Mouse (Mus musculus) thymus, adult 2 months (tissue): ENCODE data around the gene Slc38a2. TPM values are rescaled to one million over a fixed set of nuclear protein-coding genes. Genes with fewer than 3 reads are reported as not detected.
A peak's percentile ranks its signal among the peaks of the same experiment; 100 is the strongest.

Experiments used
- DNase-seq: peaks from one replicate; pipeline ENCODE4 v3.0.0; 2021
- H3K27ac ChIP-seq: fragments of 200-500 bp; 2 replicates; pipeline ENCODE4 v1.5.1; 2012; ENCODE audit warnings: low read length, control low read depth; ENCODE audit not compliant: control insufficient read depth, insufficient read depth
- H3K27me3 ChIP-seq: fragments of 200-500 bp; 2 replicates; pipeline ENCODE4 v1.6.1; 2012; ENCODE audit warnings: mild to moderate bottlenecking, low read length, moderate library complexity, mixed read lengths; ENCODE audit not compliant: control insufficient read depth, insufficient read depth
- H3K36me3 ChIP-seq: fragments of 200-500 bp; 2 replicates; pipeline ENCODE4 v1.6.1; 2012; ENCODE audit warnings: mild to moderate bottlenecking, low read length, moderate library complexity; ENCODE audit not compliant: control insufficient read depth, insufficient read depth
- H3K4me1 ChIP-seq: fragments of 200-500 bp; replicated peaks from 2 replicates; pipeline ENCODE4 v1.6.1; 2012; ENCODE audit warnings: low read length; ENCODE audit not compliant: control insufficient read depth, insufficient read depth
- H3K4me3 ChIP-seq: fragments of 200-500 bp; 2 replicates; pipeline ENCODE4 v1.5.1; 2012; ENCODE audit warnings: mild to moderate bottlenecking, low read length, control low read depth, moderate library complexity; ENCODE audit not compliant: control insufficient read depth, insufficient read depth
- CTCF ChIP-seq: fragments of 200-500 bp; IDR thresholded peaks from 2 replicates; pipeline ENCODE4 v1.5.1; 2012; ENCODE audit warnings: mild to moderate bottlenecking, control low read depth, low read length, moderate library complexity, borderline replicate concordance; ENCODE audit not compliant: control insufficient read depth, poor library complexity, insufficient read depth; ENCODE audit errors: extremely low read depth
- POLR2A ChIP-seq: fragments of 200-500 bp; IDR thresholded peaks from 2 replicates; pipeline ENCODE4 v1.6.1; 2012; ENCODE audit warnings: mild to moderate bottlenecking, low read length, control low read depth, moderate library complexity; ENCODE audit not compliant: control insufficient read depth, poor library complexity, insufficient read depth; ENCODE audit errors: extremely low read depth
- WGBS: fragments of 180-500 bp; shearing (Covaris S2); methylation state at CpG from one replicate; pipeline ENCODE4 v1.1.7; 2018; 5-methylcytosine and 5-hydroxymethylcytosine counted together
- polyA plus RNA-seq: library from polyadenylated mRNA; depleted of rRNA; stranded (reverse); fragments of >200 nt; gene quantifications from 2 replicates; pipeline ENCODE4 v1.2.3, GENCODE M21; 2012

Slc38a2 gene
- polyA plus RNA-seq, 1 experiment, result 105 TPM

- Histone ChIP-seq H3K27ac (no peak overlapping the region), H3K36me3 (no peaks in the 10 kb centered on the region), H3K4me3 (no peak overlapping the region), H3K27me3 (no peaks in the 10 kb centered on the region), H3K4me1 (peaks cover 36% of the 10 kb centered on the region)
- WGBS, result 94% methylated on average over 14 of the region's 14 CpGs
- no peak for DNase-seq
- TF ChIP-seq POLR2A, result no peak
- no peak for TF ChIP-seq CTCF
These were observed 41.3 kb downstream of the Slc38a2 start for GRCm38 (mm10) chr15:96658275-96658602.

GRCm38 (mm10) chr15:96657576-96658274 lies 41.8 kb downstream of the Slc38a2 start:
- Histone ChIP-seq H3K4me1 (peaks cover 36% of the 10 kb centered on the region), H3K4me3 (no peak overlapping the region), H3K27ac (no peak overlapping the region), H3K27me3 (no peaks in the 10 kb centered on the region), H3K36me3 (no peaks in the 10 kb centered on the region)
- DNase-seq, result no peak
- WGBS, result 95% methylated on average over 17 of the region's 17 CpGs
- TF ChIP-seq POLR2A (no peak), CTCF (no peak)

- H3K36me3 ChIP-seq, result no peaks in the 10 kb centered on the region
- WGBS, result 15% methylated on average over 14 of the region's 14 CpGs
- no peaks in the 10 kb centered on the region for H3K27me3 ChIP-seq
- H3K4me1 ChIP-seq, result peaks cover 33% of the 10 kb centered on the region
- peak overlapping the region; percentile 6; the same call in 1 of the 2 replicates for H3K4me3 ChIP-seq
- peak overlapping the region; percentile 92 for H3K27ac ChIP-seq
- TF ChIP-seq CTCF, result no peak
- TF ChIP-seq POLR2A, result no peak
- DNase-seq, result peak; percentile 43
These were observed 44.0 kb downstream of the Slc38a2 start for GRCm38 (mm10) chr15:96655514-96655913.

- Histone ChIP-seq H3K27me3 (no peaks in the 10 kb centered on the region), H3K4me3 (no peak overlapping the region), H3K4me1 (peaks cover 32% of the 10 kb centered on the region)
These were observed 44.8 kb downstream of the Slc38a2 start for GRCm38 (mm10) chr15:96654714-96655113.

GRCm38 (mm10) chr15:96653011-96653410 lies 46.5 kb downstream of the Slc38a2 start:
- peaks cover 17% of the 10 kb centered on the region for H3K4me1 ChIP-seq
- H3K4me3 ChIP-seq, result no peak overlapping the region
- 98% methylated on average over 16 of the region's 16 CpGs for WGBS
- no peaks in the 10 kb centered on the region for H3K27me3 ChIP-seq
- no peaks in the 10 kb centered on the region for H3K36me3 ChIP-seq
- TF ChIP-seq CTCF (no peak), POLR2A (no peak)
- no peak for DNase-seq
- no peak overlapping the region for H3K27ac ChIP-seq

More at GRCm38 (mm10) chr15:96654714-96655113, 44.8 kb downstream of the Slc38a2 start:
- no peaks in the 10 kb centered on the region for H3K36me3 ChIP-seq
- 8% methylated on average over 8 of the region's 8 CpGs for WGBS
- DNase-seq, result peak; percentile 64
- TF ChIP-seq CTCF (no peak), POLR2A (no peak)
- H3K27ac ChIP-seq, result peak overlapping the region; percentile 92

- WGBS, result 91% methylated on average over 10 of the region's 10 CpGs
- H3K4me1 ChIP-seq, result peaks cover 16% of the 10 kb centered on the region
These were observed 47.0 kb downstream of the Slc38a2 start for GRCm38 (mm10) chr15:96652531-96652930.

GRCm38 (mm10) chr15:96647376-96647775 lies 52.2 kb downstream of the Slc38a2 start:
- DNase-seq, result no peak
- H3K27me3 ChIP-seq, result no peaks in the 10 kb centered on the region
- no peak overlapping the region for H3K27ac ChIP-seq
- peaks cover 7% of the 10 kb centered on the region for H3K4me1 ChIP-seq
- 57% methylated on average over 15 of the region's 15 CpGs for WGBS
- H3K4me3 ChIP-seq, result no peak overlapping the region
- no peaks in the 10 kb centered on the region for H3K36me3 ChIP-seq
- no peak for TF ChIP-seq POLR2A
- TF ChIP-seq CTCF, result no peak

More at GRCm38 (mm10) chr15:96652531-96652930, 47.0 kb downstream of the Slc38a2 start:
- Histone ChIP-seq H3K27ac (no peak overlapping the region), H3K4me3 (no peak overlapping the region), H3K27me3 (no peaks in the 10 kb centered on the region), H3K36me3 (no peaks in the 10 kb centered on the region)
- DNase-seq, result no peak
- TF ChIP-seq POLR2A (no peak), CTCF (no peak)
